Mouse (Mus musculus): Measurements from ENCODE around the gene Rassf5. TPM values are rescaled to one million over a fixed set of nuclear protein-coding genes. Genes with fewer than 3 reads are reported as not detected.

Gene Rassf5
- polyA plus RNA-seq, 1 experiment from 2014 or later, result 1.00 TPM

DNA sequence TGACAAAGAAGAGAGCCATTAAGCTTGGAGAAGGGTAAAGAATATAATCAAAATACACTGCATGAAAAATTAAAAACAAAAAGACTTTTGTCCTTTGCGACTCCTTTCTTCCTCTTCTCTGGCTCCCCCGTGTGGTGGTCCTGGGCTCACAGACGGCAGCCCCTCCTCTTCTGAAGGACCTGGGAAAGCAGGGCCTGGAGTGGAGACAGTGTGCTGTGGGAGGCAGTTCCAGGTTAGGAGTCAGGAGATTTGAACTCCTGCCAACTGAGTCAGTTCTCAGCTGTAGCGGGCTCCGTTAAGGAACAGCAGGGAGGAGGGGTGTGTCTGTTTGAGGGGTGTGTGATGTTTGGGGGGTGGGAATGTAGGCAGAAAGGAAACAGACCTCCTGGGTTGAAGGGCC, 37.5 kb downstream of the Rassf5 start:
- no peak overlapping the region for H3K4me3 ChIP-seq (ENCODE audit: low read depth, low read length)
- WGBS, result 14% methylated on average over 5 of the region's 5 CpGs
- no peaks in the 10 kb centered on the region for H3K4me1 ChIP-seq (ENCODE audit: control insufficient read depth, insufficient read depth, low read length)
- H3K4me2 ChIP-seq, result no peak overlapping the region
- H3K27ac ChIP-seq (ENCODE audit: low read depth, low read length), result no peak overlapping the region
- no peak overlapping the region for H3K9ac ChIP-seq (ENCODE audit: low read length)
- no peaks in the 10 kb centered on the region for H3K36me3 ChIP-seq (ENCODE audit: control insufficient read depth, insufficient read depth, low read length)
- DNase-seq (ENCODE audit: low spot score, missing footprints), result peak; percentile 92
- H3K9me3 ChIP-seq (ENCODE audit: control insufficient read depth, low read length), result no peaks in the 10 kb centered on the region
- ATAC-seq (ENCODE audit: low FRiP score), result peak; percentile 61; the same call in 1 of the 2 replicates
- H3K27me3 ChIP-seq (ENCODE audit: control insufficient read depth, insufficient read depth, low read length), result no peaks in the 10 kb centered on the region

DNA sequence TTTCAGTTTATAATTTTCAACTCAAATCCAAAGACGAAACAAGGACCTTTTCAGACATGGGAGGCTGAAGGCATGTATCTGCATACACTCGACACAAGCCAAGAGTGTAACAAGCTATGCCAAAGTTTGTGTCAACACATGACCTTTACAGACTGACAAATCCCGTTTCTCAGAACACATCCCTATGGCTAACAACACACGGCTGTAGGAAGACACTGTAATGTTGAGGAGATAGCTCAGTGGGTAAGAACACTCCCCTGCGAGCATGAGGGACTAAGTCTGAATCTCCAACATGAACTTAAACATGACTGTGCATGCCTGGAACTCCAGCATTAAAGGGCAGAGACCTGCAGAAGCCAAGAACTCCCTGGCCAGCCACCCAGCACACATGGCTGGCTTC, 38.7 kb downstream of the Rassf5 start:
- Histone ChIP-seq H3K9me3 (ENCODE audit: control insufficient read depth, low read length) (no peaks in the 10 kb centered on the region), H3K36me3 (ENCODE audit: control insufficient read depth, insufficient read depth, low read length) (no peaks in the 10 kb centered on the region), H3K9ac (ENCODE audit: low read length) (no peak overlapping the region), H3K4me2 (no peak overlapping the region), H3K4me3 (ENCODE audit: low read depth, low read length) (no peak overlapping the region), H3K4me1 (ENCODE audit: control insufficient read depth, insufficient read depth, low read length) (no peaks in the 10 kb centered on the region), H3K27ac (ENCODE audit: low read depth, low read length) (no peak overlapping the region), H3K27me3 (ENCODE audit: control insufficient read depth, insufficient read depth, low read length) (no peaks in the 10 kb centered on the region)
- 84% methylated on average over 5 of the region's 5 CpGs for WGBS
- DNase-seq (ENCODE audit: low spot score, missing footprints) (no peak), ATAC-seq (ENCODE audit: low FRiP score) (no peak)

GRCm38 (mm10) chr1:131204461-131204860, 40.6 kb downstream of the Rassf5 start:
- Histone ChIP-seq H3K9ac (ENCODE audit: low read length) (no peak overlapping the region), H3K9me3 (ENCODE audit: control insufficient read depth, low read length) (no peaks in the 10 kb centered on the region), H3K36me3 (ENCODE audit: control insufficient read depth, insufficient read depth, low read length) (no peaks in the 10 kb centered on the region), H3K27me3 (ENCODE audit: control insufficient read depth, insufficient read depth, low read length) (no peaks in the 10 kb centered on the region), H3K4me2 (no peak overlapping the region), H3K27ac (ENCODE audit: low read depth, low read length) (no peak overlapping the region), H3K4me1 (ENCODE audit: control insufficient read depth, insufficient read depth, low read length) (no peaks in the 10 kb centered on the region), H3K4me3 (ENCODE audit: low read depth, low read length) (no peak overlapping the region)
- peak; percentile 31 for DNase-seq (ENCODE audit: low spot score, missing footprints)
- 81% methylated on average over 8 of the region's 8 CpGs for WGBS
- ATAC-seq (ENCODE audit: low FRiP score), result no peak

- ATAC-seq (ENCODE audit: low FRiP score), result no peak
- no peak overlapping the region for H3K9ac ChIP-seq (ENCODE audit: low read length)
- WGBS, result 81% methylated on average over 4 of the region's 4 CpGs
- DNase-seq (ENCODE audit: low spot score, missing footprints), result peak; percentile 75
- no peaks in the 10 kb centered on the region for H3K27me3 ChIP-seq (ENCODE audit: control insufficient read depth, insufficient read depth, low read length)
- H3K4me1 ChIP-seq (ENCODE audit: control insufficient read depth, insufficient read depth, low read length), result no peaks in the 10 kb centered on the region; the same call in 1 of the 2 replicates
- no peaks in the 10 kb centered on the region for H3K9me3 ChIP-seq (ENCODE audit: control insufficient read depth, low read length)
- H3K4me3 ChIP-seq (ENCODE audit: low read depth, low read length), result no peak overlapping the region
- H3K36me3 ChIP-seq (ENCODE audit: control insufficient read depth, insufficient read depth, low read length), result no peaks in the 10 kb centered on the region
- no peak overlapping the region for H3K4me2 ChIP-seq
- no peak overlapping the region for H3K27ac ChIP-seq (ENCODE audit: low read depth, low read length)
Measured at GRCm38 (mm10) chr1:131201391-131201790, 43.7 kb downstream of the Rassf5 start.

DNA sequence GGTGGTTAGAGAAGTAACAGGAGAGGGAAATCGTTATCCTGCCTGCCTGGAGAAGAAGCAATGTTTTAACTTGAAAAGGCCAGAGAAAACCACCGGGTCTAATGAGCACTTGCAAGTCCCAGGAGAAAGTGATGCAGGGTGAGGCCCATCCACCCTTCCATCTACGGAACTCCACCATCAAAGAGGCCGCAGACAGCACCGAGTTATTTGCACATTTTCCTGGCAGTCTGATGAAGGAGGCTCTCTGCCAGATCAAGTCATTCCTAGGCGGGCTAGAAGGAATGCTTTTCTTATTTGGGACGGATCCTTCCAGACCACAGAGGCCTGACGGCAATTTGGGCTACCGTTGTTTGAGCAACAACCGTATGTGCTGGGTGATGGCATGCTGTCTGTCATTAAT, 44.5 kb downstream of the Rassf5 start:
- DNase-seq (ENCODE audit: low spot score, missing footprints) (peak; percentile 56), ATAC-seq (ENCODE audit: low FRiP score) (no peak)
- H3K4me1 ChIP-seq (ENCODE audit: control insufficient read depth, insufficient read depth, low read length), result no peaks in the 10 kb centered on the region; the same call in 1 of the 2 replicates
- no peak overlapping the region for H3K4me2 ChIP-seq
- whole genome bisulfite sequencing, result 82% methylated on average over 10 of the region's 10 CpGs
- H3K9ac ChIP-seq (ENCODE audit: low read length), result no peak overlapping the region
- H3K9me3 ChIP-seq (ENCODE audit: control insufficient read depth, low read length), result no peaks in the 10 kb centered on the region
- H3K27me3 ChIP-seq (ENCODE audit: control insufficient read depth, insufficient read depth, low read length), result no peaks in the 10 kb centered on the region
- no peak overlapping the region for H3K27ac ChIP-seq (ENCODE audit: low read depth, low read length)
- no peak overlapping the region for H3K4me3 ChIP-seq (ENCODE audit: low read depth, low read length)
- no peaks in the 10 kb centered on the region for H3K36me3 ChIP-seq (ENCODE audit: control insufficient read depth, insufficient read depth, low read length)

DNA sequence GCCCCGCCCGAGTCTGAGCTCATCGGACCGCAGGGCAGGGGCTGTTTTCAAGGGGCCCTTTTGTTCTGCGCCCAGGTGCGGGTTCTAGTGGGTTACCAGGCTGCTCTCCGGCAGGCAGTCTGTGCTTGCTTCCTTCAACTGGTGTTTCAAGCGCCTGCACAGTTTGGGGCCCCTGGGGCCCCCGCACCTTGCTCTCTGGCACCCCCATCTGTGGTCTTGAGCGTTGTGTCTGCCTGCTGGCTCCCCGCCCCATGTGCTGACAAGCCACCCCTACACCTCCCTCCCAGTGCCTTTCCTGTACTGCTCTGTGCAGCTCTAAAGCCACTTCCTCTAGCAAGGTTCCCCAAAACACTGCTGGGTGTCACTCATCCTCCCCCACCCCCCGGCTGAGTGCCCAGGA, 45.1 kb downstream of the Rassf5 start:
- H3K4me2 ChIP-seq, result no peak overlapping the region
- H3K4me3 ChIP-seq (ENCODE audit: low read depth, low read length), result no peak overlapping the region
- 67% methylated on average over 12 of the region's 12 CpGs for WGBS
- ATAC-seq (ENCODE audit: low FRiP score), result no peak
- no peak overlapping the region for H3K9ac ChIP-seq (ENCODE audit: low read length)
- H3K27me3 ChIP-seq (ENCODE audit: control insufficient read depth, insufficient read depth, low read length), result no peaks in the 10 kb centered on the region
- H3K36me3 ChIP-seq (ENCODE audit: control insufficient read depth, insufficient read depth, low read length), result no peaks in the 10 kb centered on the region
- peak; percentile 77 for DNase-seq (ENCODE audit: low spot score, missing footprints)
- H3K4me1 ChIP-seq (ENCODE audit: control insufficient read depth, insufficient read depth, low read length), result no peaks in the 10 kb centered on the region; the same call in 1 of the 2 replicates
- H3K27ac ChIP-seq (ENCODE audit: low read depth, low read length), result no peak overlapping the region
- H3K9me3 ChIP-seq (ENCODE audit: control insufficient read depth, low read length), result no peaks in the 10 kb centered on the region

DNA sequence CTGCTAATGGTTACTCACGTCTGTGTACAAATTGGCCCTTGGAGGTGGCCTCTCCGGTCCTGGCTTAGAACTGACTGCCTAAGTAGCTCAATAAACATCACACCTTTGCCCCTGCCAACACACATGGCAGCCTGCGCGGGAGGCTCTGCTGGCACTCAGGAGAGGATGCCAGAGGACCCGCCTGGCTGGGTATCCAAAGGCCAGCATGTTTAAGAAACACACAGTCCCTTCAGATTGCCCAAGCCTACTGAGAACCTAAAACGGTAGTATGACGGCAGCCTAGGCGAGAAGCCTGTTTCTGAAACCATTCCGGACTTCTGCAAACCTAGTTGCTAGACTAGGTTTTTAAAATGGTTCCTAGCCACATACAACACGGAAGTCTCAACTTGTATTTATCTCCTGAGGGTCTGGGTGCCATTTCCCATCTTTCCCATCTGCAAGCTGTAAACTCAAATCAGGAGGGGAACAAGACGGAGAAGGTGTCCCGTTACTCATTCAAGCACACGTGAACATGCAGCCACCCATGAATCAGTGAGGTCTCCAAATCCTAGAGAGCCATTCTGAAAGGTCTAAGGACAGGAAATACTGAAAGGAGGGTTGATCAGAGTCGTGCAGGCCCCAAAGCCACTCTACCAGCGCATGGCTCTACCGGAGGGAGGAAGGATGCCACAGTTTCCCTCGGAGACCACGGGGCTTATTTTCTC, 45.8 kb downstream of the Rassf5 start:
- Histone ChIP-seq H3K27me3 (ENCODE audit: control insufficient read depth, insufficient read depth, low read length) (no peaks in the 10 kb centered on the region), H3K9me3 (ENCODE audit: control insufficient read depth, low read length) (no peaks in the 10 kb centered on the region), H3K27ac (ENCODE audit: low read depth, low read length) (no peak overlapping the region), H3K36me3 (ENCODE audit: control insufficient read depth, insufficient read depth, low read length) (no peaks in the 10 kb centered on the region), H3K4me2 (no peak overlapping the region), H3K9ac (ENCODE audit: low read length) (no peak overlapping the region), H3K4me1 (ENCODE audit: control insufficient read depth, insufficient read depth, low read length) (no peaks in the 10 kb centered on the region; the same call in 1 of the 2 replicates), H3K4me3 (ENCODE audit: low read depth, low read length) (no peak overlapping the region)
- ATAC-seq (ENCODE audit: low FRiP score) (no peak), DNase-seq (ENCODE audit: low spot score, missing footprints) (peak; percentile 66)
- whole genome bisulfite sequencing, result 88% methylated on average over 18 of the region's 18 CpGs

- Histone ChIP-seq H3K4me3 (ENCODE audit: low read depth, low read length) (no peak overlapping the region), H3K4me2 (no peak overlapping the region), H3K9me3 (ENCODE audit: control insufficient read depth, low read length) (no peaks in the 10 kb centered on the region), H3K27ac (ENCODE audit: low read depth, low read length) (no peak overlapping the region), H3K4me1 (ENCODE audit: control insufficient read depth, insufficient read depth, low read length) (no peaks in the 10 kb centered on the region; the same call in 1 of the 2 replicates), H3K9ac (ENCODE audit: low read length) (no peak overlapping the region), H3K36me3 (ENCODE audit: control insufficient read depth, insufficient read depth, low read length) (no peaks in the 10 kb centered on the region), H3K27me3 (ENCODE audit: control insufficient read depth, insufficient read depth, low read length) (no peaks in the 10 kb centered on the region)
- no peak for ATAC-seq (ENCODE audit: low FRiP score)
- 81% methylated on average over 9 of the region's 9 CpGs for WGBS
- DNase-seq (ENCODE audit: low spot score, missing footprints), result peak; percentile 66
Measured at GRCm38 (mm10) chr1:131198417-131198960, 46.6 kb downstream of the Rassf5 start.

- WGBS, result 59% methylated on average over 2 of the region's 2 CpGs
- Histone ChIP-seq H3K4me1 (ENCODE audit: control insufficient read depth, insufficient read depth, low read length) (no peaks in the 10 kb centered on the region; the same call in 1 of the 2 replicates), H3K27ac (ENCODE audit: low read depth, low read length) (no peak overlapping the region), H3K4me3 (ENCODE audit: low read depth, low read length) (no peak overlapping the region), H3K9ac (ENCODE audit: low read length) (no peak overlapping the region), H3K9me3 (ENCODE audit: control insufficient read depth, low read length) (no peaks in the 10 kb centered on the region), H3K27me3 (ENCODE audit: control insufficient read depth, insufficient read depth, low read length) (no peaks in the 10 kb centered on the region), H3K36me3 (ENCODE audit: control insufficient read depth, insufficient read depth, low read length) (no peaks in the 10 kb centered on the region), H3K4me2 (no peak overlapping the region)
- ATAC-seq (ENCODE audit: low FRiP score) (no peak), DNase-seq (ENCODE audit: low spot score, missing footprints) (no peak)
Measured at GRCm38 (mm10) chr1:131196107-131196506, 49.0 kb downstream of the Rassf5 start.

Data from midbrain, embryonic 11.5 days (tissue).